Mouse (Mus musculus) forelimb bud, embryonic 11.5 days (tissue): ENCODE measurements at regions not wholly inside any gene's neighbourhood (a gene's known extent, or its start where the extent isn't known, plus 50 kb on each side); places are given as distances from the start of the nearest gene placed in this dataset.
"Not testable (repeated sequence)": the region's sequence is repeated elsewhere in the genome, so short reads cannot be mapped to it uniquely, and the experiment has no call there.

Source experiments
- DNase-seq: peaks from one replicate; pipeline ENCODE4 v3.0.0-alpha.2; 2012; ENCODE audit warnings: low read depth, low spot score

DNA sequence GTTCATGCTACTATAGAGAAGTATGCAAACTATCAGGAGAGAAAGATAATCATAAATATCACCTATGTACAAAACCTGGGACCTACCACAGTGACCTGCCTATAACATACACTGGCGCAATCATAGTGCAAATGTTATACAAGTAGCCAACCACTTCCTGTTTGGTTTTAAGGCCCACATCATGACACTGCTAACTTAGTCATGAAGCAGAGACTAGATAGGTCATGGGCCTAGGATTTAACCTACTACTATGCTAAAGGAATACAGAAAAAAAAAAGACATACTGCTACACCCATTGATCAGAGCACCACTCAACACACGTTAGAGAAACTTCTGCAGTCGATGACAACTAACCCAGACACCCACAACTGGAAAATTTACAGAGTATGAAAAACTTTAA, 498.6 kb upstream of the Acvr2a start:
- DNase-seq = no peak

DNA sequence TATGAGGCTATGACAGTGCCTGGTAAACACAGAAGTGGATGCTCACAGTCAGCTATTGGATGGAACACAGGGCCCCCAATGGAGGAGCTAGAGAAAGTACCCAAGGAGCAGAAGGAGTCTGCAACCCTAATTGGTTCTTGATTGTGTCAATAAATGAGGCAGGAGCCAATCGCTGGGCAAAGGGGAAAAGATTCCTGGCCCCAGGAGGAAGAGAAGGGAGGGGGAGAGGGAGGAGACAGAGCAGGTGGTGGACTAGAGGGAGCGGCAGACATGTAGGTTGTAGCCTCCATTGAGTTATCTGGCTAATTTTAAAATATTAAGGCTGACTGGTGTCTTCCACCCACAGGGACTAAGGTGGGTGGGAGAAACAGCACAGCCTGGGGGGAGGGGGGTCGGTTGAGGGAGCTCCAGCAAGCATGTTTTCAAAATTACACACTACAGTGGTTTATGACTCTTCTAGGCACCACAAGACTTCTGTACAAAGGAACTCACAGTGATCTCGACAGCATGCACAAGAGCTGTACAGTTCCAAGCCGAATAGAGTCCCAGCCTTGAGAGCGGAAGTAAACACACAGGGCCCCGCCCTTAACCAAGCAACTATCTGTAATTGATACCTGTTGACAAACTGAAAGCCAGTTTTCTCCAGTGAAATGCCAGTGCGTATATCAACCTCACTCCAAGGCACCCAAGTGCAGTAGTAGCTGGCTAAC, 497.6 kb upstream of the Acvr2a start:
- DNase-seq = no peak

DNA sequence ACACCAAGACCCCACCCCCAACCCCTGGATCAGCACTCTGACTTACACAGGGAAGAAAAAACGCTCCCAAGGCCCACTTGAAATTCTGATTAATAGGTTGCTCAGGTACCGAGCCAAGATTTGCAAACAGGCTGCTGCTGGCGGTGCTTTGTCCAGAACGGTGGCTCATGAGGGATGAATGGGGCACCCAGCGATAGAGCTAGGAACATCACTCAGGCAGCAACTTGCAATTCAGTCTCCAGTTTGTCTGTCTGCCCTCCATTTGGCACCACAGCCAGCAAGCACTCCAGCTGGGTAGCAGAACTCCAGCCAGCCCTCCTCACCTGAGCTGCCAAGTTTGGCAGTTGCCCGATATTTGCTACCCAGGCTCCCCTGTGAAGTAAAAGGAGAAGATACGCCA, 496.1 kb upstream of the Acvr2a start:
- DNase-seq = no peak

DNA sequence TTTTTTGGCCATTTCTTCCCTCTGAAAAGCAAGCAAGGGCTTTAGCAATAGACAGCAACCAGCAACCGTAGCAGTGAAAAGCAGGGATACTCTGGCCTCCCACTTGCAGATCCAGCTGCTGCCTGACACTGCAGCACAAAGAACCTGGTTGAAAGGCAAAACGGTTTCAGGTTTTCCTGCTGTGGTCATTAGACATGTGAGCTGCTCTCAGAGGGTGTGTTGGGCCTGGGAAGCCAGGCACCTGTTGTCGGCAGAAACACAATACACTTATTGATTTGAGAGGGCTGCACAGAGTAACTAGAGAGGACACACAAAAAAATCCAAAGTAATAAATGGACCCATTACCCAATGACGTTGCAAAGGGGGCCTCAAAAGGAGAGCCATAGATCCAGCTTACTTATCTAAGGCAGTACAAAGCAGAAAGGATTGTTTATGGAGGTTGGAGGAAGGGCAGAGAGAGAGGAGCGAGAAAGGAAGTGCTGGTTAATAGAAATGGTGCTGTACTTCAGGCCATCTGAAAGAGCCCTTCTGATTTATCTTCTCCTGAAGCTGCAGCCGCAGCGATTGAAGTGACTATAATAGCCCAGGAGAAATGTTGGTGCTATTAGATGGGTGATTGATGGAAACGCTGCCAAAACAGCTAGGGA, 495.4 kb upstream of the Acvr2a start:
- DNase-seq = peak; percentile 67

DNA sequence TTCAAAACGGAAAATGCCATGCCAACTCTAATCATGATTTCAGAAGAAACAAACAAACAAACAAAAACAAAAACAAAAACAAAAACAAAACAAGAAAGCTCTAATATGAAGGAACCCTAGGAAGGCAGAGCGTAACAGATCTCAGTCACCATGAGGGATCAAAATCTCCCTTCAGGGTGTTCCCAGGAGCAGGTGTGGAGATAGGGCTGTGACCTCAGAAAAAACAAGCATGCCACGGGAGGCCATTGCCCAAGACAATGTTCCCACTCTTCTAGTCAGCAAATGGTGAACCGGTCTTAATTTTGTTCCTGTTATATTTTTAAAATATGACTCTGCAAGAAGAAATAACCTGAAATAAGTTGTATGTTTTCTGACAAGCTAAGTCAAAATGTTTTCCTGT, 492.4 kb upstream of the Acvr2a start:
- DNase-seq = no peak

DNA sequence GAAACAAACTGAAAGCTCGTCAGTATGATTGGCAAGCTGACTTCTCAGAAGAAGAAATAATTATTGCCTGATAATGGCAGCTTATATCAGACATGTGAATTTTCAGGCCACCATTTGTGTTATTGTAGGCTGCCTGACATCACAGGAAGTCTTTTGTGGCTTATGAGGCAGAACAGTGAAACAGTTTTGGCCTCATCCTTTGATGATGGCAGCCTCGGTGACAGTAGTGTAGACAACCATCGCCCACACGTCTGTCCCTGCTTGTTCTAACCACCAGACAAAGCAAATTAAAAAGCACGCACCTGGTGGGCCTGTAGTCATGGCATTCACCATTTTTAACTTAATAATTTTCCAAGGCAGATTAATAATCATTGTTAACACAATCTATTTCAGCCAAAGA, 491.6 kb upstream of the Acvr2a start:
- no peak for DNase-seq

DNA sequence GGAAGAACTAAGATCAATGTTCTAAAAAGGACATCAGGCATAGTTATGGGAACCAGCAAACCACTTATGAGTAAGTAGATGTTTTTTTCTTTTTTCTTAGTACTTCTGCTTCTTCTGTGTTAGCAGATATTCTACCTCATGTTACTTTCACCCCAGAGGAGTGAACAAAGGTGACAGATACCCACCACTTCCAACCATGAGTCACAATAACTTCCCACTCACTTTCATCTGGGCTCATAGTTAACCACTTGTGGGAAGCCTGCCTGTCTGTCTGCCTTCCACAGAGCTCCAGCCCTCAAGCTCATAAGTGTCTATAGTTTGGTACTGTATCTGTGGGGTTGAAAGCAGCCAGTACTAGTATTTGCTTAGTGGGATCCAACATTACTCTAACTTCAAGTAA, 485.7 kb upstream of the Acvr2a start:
- no peak for DNase-seq

DNA sequence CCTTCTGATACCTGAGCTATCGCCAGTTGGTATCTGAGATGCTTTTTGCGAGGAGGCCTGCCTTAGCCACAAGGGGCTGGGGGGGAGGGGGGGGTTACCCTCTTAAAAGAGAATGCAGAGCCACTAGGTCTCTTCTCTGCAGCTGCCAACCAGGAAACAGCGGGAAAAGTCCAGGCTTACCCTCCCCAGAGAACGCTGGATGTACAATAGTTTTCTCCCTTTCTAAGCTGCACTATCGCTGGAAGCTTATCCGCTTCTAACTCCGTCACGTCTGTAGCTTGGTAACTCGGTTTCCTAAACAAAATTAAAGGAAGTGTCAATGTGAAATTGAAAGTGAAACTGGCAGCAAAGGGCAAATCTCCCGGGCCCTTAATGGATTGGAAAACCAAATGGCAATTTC, 481.1 kb upstream of the Acvr2a start:
- DNase-seq = no peak

DNA sequence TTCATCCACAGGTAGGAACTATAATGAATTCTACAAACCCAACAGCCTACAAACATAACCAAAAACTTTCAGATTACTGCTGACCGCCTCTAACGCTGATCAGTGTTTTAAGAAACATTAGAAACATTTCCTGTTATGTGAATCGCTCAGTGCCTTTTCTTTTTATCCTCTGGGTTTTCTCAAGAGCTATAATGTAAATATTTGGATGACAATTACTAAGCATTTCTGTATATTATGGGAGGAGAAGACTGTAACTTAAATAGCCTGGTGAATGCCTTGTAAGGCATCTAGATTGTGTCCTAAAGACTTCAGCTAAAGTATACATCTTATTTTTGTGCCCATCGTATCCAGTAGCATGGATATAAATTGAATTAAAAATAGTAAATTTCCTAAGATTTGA, 465.9 kb upstream of the Acvr2a start:
- DNase-seq = no peak

DNA sequence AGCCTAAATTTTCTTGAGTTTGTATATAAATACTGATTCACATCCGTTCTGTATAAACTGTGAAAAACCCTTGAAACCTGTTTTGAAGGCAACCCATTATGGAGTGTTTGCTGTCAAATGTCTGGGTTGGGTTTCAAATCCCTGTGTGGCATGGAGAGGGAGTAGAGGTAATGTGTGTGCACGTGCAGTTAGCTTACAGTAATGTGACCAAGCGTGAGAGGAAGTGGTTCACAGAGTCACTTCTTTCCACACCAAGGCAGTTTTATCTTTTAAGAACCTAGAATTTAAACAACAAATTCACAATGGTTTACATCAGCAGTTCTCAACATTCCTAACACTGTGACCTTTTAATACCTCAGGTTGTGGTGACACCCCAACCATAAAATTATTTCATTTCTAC, 464.1 kb upstream of the Acvr2a start:
- no peak for DNase-seq

DNA sequence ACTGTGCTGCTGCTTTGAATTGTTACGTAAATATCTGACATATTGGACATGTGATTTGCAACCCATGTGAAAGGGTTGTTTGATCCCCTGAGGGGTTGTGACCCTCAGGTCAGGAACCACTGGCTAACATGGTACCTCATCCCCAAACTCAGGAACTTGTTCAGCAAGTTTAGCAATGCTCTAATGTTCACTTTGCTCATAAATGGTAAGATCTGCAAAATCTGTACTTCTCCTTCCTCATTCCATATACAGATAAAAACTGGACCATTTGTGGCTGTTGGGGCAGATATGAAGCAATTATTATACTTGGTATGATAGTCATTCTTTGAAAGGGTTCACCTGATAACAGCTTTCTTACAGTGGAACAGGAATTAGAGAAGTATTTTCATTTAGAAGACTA, 463.7 kb upstream of the Acvr2a start:
- DNase-seq = no peak

DNA sequence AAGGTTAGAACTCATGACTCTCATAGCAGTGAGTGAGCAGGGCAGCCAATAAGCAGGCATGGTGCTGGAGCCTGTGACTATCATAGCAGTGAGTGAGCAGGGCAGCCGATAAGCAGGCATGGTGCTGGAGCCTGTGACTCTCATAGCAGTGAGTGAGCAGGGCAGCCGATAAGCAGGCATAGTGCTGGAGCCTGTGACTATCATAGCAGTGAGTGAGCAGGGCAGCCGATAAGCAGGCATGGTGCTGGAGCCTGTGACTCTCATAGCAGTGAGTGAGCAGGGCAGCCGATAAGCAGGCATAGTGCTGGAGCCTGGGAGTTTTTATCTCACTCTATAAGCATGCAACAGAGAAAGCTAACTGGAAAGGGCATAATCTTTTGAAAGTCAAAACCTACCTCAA, 442.3 kb upstream of the Acvr2a start:
- DNase-seq = not testable (repeated sequence)

DNA sequence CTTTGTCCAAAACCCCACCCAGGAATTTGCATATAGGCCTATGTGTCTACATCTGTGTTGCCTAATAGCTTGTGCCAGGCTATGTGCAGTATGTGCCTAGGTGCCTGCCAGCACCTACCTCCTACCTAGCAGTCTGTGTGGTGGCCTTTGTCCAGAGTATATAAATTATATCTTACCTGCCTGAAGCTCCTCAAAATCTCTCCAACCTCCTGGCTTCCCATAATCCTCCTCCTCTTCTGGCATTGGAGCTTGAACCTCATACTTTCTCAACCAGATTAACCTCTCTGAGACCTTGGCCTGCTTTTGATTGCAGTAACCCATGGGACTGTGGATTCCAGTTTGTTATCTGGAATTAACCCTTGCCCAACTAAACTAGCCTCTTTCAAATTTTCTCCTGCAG, 440.8 kb upstream of the Acvr2a start:
- no peak for DNase-seq

DNA sequence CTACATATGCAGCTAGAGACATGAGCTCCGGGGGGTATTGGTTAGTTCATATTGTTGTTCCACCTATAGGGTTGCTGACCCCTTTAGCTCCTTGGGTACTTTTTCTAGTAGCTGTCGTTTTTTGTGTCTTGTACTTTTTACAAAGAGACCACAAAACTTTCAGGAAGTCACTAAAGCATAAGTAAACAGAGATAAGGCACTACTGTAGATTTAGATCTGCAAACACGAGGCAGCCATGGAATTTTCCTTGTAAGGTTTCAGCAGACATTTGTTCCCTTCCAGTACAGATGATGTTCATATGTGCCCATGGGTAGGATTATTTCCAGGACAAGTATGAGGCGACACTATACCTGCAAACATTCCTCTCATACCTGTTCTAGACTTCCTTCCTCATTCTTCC, 439.6 kb upstream of the Acvr2a start:
- no peak for DNase-seq

DNA sequence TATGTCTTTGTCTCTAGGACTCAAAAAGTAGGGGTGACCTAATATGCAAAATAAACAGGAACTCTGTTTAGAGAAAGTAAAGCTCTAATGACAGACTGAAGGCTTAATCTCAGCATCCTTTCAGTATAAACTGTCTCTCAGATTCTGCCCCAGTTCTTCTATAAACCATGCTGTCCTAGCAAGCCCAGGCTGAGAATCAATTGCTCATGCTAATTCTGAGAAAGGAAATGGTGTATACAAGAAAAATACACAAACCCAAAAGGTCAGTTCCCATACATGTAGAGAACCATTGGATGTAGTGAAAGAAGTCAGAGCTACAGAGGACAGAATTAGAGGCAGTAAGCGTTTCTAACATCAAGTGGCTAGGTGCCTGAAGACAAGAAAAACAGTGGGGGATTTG, 435.7 kb upstream of the Acvr2a start:
- no peak for DNase-seq

DNA sequence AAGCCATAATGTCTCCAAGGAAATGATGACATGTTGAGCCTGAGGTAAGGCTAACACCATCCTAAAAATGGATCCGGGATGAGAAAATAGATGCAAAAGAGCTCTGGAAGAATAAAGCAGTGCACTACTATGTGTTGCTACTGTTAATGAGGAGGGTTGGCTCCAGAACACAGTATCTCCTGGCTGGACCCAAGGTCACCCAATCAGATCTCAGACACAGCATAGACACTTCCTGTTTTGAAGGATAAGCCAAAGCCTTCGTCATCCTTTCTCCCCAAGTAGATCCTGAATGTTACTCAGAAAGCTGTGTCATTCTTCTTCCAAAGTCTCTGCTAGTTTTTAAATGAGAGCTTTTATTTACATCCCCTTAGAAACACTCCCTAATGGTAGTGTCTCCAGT, 435.2 kb upstream of the Acvr2a start:
- DNase-seq = no peak

DNA sequence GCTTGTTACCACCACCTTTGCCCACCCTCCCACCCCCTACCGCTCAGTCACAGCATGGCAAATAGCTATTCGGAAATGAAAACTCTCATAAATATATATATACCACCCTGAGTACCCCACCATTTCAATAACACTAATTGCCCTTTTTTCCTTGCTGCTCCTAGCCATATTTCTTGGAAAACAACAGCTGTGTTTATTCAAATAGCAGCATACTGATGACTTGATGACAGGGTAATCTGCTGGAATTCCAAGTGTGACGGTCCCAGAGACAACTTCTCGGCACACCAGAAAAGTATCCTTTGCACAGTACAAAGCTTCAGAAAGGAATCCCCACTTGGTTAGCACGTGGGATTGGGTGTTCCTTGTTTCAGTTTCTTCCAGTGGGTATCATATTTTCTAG, 433.8 kb upstream of the Acvr2a start:
- peak; percentile 14 for DNase-seq

DNA sequence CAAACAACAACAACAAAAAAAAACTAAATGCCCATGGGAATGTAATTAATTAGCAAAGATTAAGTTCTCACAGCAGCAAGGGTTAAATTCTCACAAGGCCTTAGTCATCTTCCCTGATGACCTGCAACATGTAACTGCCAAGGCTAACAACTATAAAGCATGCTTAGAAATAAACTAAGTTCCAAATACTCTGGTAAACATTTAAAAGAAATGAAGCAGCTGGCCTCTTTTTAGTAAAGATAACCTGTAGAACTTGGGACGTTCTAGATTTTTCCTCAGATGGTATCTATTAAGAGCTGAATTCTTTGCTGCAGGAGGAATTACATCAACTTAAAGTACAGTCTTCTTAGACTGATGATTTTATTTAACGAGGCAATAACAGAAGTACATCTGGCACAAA, 433.1 kb upstream of the Acvr2a start:
- DNase-seq = no peak

DNA sequence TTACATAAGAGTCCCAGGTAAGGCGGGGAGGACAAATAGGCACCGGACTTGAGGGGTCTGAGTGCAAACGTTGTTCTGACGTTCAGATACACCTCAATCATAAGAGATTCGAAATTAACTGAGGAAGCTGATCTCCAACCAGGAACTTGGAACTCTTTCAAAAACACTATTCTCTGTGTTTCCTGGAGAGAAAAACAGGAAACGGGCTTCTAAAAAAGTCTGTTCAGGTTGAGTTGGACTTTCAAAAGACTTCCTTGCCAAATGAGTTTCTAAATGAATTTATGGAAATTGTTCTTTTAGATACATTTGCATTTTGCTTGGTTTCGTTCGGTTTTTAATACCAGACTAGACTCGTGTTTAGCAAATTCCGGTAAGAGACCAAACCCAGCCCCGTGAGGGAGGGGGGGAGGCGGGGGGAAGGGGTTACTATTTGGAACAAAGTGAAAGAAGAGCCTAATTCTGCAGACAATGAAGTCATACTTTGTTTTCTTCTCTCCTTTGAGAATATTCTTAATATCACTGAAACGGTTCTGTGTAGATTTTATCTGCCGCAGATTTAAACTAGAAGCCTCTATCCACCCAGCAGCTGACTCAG, 432.3 kb upstream of the Acvr2a start:
- no peak for DNase-seq

DNA sequence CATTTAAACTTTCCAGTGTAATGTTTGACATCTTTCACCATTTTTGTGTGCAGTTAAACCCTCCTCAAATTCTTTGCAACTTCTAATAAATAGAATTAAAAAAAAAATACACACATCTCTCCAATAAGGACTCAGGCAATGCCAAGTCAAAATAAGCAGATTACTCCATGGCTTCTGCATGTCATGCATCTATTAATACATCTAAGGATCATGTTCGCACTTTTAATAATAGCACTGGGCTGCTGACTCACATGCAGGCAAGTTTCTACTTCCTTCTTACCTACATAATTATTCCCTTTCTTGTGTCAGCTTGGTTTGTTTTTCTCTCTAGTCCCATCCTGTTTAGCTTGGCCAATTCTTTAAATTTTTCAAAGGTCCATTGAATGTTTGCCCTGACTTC, 415.4 kb upstream of the Acvr2a start:
- no peak for DNase-seq

DNA sequence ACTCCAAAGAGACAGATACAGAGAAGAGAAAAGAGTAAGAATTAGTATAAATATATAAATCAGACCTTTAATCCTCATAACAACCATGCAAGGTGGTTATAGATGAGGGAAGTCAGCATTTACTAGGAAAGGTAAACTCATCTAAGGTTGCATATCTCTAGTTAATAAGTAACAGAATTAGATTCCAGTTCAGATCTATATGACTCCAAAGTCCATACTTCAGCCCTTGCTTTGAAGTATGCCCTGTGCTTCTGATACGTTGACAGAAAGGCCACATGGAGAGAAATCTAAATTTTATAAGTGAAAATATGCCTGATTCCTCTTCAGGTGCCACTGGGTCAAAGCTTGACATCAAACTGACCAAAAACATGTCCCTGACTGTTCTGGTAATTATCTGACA, 414.7 kb upstream of the Acvr2a start:
- DNase-seq = no peak

DNA sequence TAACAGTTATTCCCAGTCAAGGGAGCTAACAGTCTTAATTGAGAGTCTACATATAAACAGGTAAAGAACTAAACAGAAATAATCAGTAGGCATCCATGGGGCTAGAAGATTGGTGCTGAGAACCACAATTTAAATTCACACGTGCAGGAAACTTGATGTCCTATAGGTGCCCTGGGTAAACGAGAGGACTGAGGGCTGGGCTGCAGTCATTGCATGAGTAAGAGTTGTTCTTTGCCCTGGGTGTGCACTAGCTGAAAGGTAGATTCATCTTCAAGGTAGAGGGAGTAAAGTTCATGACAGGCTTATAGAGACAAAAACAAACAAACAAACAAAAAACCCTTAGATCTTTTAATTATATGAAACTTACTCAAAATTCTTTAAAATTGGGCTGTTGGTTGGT, 411.1 kb upstream of the Acvr2a start:
- DNase-seq = no peak

DNA sequence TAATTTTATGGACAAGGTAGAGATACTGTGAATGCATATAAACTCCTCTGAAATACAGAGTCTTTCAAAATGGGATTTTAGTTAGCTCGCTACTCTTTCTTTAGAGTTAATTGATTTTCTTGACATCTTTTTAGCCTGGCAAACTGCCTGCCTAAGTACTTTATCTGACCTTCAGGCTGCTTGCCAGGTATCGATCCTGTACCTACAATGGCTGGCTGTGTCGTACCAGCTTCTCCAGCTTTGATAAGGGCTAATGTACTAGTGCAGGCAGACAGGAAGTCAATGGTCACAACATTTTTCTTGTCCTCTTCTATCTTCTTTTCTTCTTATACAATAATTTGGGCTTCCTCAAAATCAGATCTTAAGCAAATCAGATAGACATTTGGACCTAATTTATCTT, 409.4 kb upstream of the Acvr2a start:
- no peak for DNase-seq
